Mouse (Mus musculus) CD4-positive, CD25-positive, alpha-beta regulatory T cell, adult 2 months (primary cell): ENCODE measurements around the gene Wbp2nl.

Source experiments
- DNase-seq: peaks from one replicate; pipeline ENCODE4 v3.0.0-alpha.2; 2012; ENCODE audit warnings: low read depth, low spot score

The Wbp2nl gene

GRCm38 (mm10) chr15:82317839-82318238 lies 19.1 kb downstream of the Wbp2nl start:
- DNase-seq, result no peak

DNA sequence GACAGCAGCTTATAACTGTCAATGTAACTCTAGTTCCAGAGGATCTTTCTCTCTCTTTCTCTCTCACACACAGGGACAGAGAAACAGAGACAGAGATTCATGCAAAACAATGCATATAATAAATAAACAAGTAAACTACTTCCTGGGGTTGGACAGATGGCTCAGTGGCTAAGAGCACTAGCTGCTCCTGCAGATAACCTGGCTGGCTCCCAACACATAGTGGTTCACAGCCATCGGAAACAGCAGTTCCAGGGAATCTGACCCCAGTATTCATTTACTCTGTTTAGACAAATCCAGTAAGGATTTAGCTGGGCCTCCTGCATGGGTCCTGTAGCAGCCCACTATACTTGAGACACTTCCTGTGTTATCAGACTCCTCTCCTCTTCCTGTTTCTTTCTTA lies 20.9 kb downstream of the Wbp2nl start:
- DNase-seq, result no peak

DNA sequence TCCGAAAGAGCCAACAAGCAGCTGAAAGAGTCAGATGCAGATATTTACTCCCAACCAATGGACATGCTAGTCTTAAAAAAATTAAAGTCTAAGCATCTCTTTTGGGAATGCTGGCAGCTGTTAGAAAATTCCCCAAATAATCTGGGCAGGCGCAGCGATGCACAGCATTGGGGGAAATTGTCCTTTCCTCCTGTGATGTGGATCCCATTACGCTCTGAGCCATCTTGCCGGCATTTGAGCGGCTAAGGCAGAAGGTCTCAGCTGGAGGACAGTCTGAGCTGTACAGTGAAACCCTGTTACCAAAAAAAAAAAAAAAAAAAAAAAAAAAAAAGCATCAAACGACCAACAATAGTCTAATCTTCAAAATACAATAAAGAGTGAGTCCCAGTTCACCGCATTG lies 23.4 kb downstream of the Wbp2nl start:
- no peak for DNase-seq

DNA sequence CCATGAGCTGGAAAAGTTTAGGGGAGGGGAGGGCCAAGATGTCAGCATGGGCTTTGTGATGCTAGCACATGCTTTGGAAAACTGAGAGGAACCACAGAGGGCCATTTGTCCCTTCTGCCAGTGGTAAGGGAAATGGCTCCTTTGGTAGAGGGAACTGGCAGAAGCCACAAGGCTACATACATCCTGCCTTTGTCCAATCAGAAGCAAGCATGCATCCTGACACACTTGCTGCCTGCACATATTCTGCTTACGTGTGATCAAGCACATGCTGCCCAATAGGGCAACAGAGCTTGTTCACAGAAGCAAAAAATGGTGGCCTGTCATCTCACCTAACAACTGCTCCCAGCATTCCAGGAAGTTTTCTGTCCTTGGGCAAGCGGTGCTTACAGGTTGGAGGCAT lies 26.6 kb downstream of the Wbp2nl start:
- peak; percentile 34 for DNase-seq

DNA sequence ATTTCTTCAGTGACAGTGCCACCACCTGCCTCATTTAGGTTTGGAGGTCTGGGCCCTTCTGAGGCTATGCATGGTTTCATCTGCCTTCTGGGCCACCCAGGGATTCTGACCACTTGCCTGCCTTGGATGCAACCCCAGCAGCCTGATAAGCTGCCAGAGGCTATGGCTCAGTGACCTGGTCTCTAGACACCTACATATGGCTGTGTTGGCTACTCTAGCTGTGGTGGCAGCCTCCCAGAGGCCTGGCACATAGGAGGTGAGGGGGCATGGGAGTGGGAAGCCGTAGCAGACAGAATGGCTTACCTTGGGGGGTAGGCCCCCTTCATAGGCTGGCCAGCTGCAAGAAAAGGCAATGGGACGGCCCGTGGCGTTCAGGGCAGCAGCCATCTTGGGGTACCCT lies 36.4 kb downstream of the Wbp2nl start:
- no peak for DNase-seq

- no peak for DNase-seq
Measured at GRCm38 (mm10) chr15:82336629-82337028, 37.9 kb downstream of the Wbp2nl start.

- DNase-seq, result no peak
Measured at GRCm38 (mm10) chr15:82337875-82338274, 39.1 kb downstream of the Wbp2nl start.

- peak; percentile 97 for DNase-seq
Measured at GRCm38 (mm10) chr15:82338593-82339112, 39.9 kb downstream of the Wbp2nl start, which contains the start of the genes Naga, Pheta2 and Smdt1. Gene Naga, minus strand, starts transcription at chr15:82338925. Gene Pheta2, plus strand, starts transcription at chr15:82338942. Gene Smdt1, plus strand, starts transcription at chr15:82338959.

DNA sequence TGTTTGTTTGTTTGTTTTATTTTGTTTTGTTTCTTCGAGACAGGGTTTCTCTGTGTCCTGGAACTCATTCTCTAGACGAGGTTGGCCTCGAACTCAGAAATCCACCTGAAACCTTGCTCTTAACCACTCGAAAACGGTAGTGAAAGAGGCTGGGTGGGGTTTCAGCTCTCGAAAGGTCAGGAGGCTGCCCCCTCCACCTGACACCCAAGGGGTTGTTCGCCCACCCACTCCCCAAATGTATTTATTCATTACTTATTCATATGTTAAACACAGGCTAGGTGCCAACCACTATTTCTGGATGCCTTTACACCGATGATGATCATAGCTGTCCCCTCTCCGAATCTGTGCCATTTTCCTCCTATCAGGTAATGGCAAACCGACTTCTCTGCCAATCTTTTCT lies 40.4 kb downstream of the Wbp2nl start:
- no peak for DNase-seq

DNA sequence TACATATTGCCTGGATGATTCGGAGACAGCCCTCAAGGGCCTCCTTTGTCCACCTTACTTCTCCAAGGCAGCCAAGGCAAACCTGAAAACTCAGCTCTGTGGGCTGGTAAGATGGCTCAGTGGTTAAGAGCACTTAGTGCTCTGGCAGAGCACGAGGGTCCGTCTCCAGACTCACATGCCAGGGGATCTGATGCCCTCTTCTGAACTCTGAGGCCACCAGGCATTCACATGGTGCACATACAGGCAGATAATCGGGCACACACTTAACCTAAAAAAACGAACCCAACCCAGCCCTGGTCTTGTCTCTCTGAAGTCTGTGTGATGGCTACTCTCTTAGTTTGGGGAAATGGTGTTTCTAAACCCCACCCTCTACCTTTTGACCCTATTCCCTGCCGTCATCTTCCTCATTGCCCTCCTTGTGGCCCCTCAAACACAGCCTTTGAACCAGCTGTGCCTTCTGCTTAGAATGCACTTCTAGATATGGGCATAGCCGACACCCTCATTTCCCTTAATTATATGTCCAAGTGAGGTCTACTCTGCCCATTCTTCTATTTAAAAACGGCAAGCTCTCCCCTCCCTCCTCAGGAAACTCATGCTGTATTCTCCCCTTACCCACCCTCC lies 41.0 kb downstream of the Wbp2nl start:
- no peak for DNase-seq

DNA sequence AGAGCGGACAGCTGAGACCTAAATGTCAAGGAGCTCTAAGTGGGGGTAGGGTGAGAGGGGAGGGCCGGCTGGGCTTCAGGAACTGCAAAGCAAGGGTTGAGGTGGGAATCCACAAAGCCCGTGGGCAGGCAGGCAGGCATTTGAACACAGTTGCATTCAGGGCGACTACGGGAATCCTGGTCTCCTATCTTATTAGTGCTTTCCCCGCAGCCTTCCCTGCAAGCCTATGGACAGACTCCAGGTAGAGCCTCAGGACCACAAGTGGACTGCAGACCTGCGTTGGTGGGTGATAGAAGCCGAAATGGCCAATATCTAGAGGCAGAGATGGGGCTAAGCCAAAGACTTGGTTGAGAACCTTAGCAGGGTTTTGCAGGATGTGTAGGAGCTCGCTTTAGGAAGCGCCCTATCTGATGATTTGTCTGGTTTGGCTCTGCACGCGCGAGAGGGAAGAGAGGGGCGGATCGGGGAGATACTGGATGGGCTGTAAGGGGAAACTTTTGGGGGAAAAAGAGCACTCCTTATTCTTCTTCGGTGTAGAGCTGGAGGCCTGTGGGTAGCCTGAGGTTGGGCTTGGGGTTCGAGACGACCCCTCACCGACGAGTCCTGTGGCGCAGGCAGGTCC lies 41.8 kb downstream of the Wbp2nl start:
- no peak for DNase-seq

DNA sequence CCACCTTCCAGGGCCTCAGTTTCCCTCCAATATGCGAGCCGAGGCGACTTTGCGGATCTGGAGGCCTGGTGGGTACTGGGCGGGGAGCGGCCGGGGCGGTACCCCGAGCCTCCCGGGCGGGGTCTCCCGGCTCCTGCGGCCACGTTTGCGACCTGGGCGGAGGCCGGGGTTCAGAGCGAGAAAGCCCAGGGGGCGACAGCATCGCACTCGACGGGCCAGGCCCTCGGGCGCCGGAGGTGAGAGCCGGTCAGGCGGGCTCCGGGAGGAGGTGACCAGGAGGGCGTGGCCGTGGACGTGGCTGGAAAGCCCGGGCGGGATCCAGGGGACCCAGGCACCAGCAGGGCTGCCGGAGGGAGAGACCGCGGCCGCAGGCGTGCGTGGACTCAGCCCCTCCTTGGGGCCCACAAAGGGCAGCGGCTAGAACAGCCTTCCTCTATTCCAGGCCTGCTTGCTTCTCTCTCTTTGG lies 42.3 kb downstream of the Wbp2nl start:
- peak; percentile 46 for DNase-seq

DNA sequence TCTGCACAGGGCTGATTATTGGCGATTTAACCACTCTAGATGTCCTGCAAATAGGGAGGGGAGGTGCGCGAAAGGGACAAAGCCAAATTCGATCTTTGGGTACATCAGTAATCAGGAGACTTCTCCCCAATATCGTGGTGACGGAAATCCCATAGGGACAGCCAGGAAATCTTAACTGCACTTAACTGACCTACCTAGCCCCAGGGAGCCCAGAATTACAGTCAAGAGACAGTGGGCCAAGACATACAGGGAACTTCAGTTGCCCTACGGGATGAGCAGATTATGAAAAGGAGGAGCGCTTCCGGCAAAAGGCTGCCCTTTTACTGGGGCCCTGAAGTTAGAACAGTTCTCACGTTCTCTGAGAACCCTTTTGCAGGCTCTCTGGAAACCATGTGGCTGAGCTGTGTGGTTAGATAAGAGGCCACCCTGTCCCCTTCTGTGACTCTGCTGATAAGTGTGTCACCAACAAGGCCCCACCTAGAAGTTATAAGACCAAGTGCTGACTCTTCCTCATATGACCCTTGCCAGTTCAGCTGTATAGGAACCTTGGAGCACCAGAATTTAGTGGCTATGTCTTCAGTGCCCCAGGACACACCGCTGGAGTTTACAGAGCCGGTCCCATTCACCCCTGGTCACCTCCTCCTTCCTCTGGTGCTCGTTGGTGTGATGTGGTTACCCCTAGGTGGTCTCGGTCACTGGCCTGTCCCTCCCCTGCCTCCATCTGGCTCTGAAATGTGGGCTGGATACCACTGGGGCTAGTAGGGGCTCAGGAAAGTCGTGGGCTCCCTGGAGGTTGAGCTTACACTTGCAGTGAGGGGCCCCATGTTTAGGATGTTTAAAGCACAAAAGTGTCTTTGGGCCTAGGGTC lies 43.2 kb downstream of the Wbp2nl start:
- peak; percentile 64 for DNase-seq

- DNase-seq, result peak; percentile 34
Measured at GRCm38 (mm10) chr15:82342543-82342935, 43.8 kb downstream of the Wbp2nl start.

- no peak for DNase-seq
Measured at GRCm38 (mm10) chr15:82343368-82344287, 44.9 kb downstream of the Wbp2nl start.

DNA sequence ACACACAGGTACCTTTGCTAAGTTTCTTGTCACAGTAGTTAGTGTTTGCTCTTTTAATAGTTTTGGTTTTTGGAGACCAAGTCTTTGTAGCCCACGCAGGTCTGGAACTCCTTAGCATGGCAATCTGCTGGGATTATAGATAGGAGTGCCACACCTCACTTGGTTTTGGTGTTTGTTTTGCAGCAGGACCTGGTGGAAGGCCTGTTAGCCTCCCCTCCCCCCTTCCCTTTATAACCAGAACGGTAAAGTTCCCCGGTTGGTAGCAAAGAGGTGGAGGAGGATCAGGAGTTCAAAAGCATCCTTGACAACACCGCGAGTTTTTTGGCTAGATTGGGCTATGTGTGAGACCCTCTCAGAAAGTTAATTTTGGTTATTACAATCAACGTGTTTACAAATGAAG lies 46.2 kb downstream of the Wbp2nl start:
- no peak for DNase-seq

DNA sequence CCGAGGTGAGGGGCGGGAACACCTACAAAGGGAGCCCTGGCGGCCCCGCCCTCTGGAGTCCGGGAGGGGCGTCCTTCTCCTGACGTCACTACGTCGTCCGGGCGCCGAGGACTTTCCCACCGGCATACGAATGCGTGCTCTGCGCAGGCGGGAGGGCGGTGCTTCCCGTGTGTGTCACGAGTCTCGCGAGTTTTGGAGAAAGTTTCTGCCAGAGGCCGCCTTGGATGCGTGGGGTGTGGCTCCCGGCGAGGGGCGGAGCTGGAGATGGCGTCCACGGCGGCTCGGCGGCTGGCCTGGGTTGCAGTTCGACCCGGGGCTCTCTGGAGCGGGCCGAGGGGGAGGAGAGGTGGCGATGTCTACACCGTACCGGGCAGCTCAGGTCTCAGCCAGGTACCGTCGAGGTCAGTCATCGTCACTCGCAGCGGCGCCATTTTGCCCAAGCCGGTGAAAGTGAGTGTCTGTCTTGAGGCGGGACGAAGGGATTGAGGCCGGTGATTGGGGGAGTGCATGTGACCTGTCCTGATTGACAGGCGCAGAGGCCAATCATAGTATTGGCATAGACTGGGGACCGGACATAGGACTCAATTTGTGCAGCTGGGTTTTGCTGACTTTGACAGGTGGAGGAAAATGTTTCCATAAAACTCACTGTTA lies 47.2 kb downstream of the Wbp2nl start:
- peak; percentile 100 for DNase-seq

- DNase-seq, result peak; percentile 35
Measured at GRCm38 (mm10) chr15:82346580-82347302, 48.0 kb downstream of the Wbp2nl start.

DNA sequence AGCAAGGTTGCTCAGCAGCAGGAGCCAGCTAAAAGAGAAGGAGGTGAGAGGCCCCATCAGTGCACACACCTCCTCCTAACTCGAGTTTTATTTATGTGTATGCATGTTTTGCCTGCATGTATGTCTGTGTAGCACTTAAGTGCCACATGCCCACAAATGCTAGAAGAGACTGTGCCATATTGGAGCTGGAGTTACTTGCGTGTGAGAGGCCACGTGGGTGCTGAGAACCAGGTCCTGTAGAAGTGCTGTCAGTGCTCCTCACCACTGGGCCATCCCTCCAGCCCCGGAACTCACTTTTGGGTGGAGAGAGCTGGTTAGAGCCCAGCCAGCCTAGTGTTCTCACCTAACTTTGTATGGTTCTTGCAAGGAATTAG lies 48.5 kb downstream of the Wbp2nl start:
- DNase-seq, result no peak

DNA sequence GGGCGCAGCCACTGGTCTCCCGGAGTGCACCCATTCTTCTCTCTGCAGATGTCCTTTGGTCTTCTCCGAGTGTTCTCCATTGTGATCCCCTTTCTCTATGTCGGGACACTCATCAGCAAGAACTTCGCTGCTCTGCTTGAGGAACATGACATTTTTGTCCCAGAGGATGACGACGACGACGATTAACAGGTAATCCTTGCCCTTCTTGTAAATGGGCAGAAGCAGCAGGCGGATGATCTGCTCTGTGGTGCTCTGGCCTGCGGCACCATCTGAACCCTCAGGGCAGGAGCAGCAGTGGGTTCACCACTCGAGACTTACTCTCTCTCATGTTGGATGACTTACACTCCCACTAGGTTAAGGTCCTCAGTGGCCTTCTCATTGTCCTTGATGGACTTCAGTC lies 49.1 kb downstream of the Wbp2nl start:
- DNase-seq, result no peak
